Mouse (Mus musculus) thymus, postnatal 4 days (tissue): Measurements from ENCODE around the gene Art4.

Source experiments
- DNase-seq: peaks from one replicate; pipeline ENCODE4 v3.0.0; 2021

Art4 gene

DNA sequence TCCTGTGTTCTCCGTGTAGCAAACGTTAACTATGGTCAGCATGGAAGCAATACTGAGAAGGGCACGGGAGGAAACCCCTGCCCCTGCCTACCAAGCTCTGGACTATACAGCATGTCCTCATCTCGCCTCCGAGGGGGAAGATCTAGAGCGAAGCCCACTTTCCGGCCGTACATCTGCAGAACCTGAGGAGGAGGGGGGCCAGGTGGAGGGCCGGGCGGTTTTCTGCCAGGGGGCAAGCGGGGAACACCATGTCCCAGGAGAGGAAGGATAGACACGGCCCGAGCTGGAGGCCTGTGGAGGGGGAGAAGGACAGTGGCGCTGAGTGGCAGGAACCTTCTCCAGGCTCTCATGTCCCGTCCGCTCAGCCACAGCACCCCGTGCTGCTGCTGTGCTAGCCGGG is 36.4 kb downstream of the Art4 start:
- no peak for DNase-seq

DNA sequence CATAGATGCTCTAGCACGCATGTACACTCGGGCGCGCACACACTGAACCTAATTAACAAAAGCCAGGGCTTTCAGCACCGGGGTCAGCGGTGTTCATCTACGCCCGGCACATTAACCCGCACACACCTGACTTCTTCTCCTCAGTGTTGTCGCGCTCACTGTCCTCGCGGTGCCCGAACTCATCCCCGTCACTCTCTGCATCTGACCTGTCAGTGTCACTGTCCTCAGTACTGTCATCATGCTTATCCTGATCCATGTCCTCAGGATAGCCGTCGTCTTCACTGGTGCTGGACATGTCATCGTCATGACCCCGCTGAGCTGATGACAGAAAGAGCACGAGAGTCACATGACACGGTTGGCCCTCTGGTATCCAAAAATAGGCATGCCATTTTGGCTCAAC is 37.2 kb downstream of the Art4 start:
- no peak for DNase-seq

DNA sequence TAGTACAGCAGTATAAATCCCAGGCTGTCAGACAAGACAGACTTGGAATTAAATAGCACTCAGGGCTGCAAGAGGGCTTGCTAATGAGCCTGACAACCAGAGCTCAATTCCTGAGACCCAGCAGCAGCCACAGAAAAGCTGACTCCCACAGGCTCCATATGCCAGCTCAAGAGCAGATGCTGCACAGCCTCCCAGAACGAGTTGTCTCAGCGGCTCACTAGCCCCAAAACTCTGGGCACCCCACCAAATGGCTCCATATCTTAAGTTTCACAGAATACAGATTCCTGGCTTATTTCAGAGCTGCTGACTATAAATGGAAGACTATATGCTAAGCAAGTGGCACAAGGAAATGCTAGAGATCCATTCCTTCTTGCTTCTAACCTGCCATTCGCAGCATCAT is 40.0 kb downstream of the Art4 start:
- DNase-seq, result no peak

DNA sequence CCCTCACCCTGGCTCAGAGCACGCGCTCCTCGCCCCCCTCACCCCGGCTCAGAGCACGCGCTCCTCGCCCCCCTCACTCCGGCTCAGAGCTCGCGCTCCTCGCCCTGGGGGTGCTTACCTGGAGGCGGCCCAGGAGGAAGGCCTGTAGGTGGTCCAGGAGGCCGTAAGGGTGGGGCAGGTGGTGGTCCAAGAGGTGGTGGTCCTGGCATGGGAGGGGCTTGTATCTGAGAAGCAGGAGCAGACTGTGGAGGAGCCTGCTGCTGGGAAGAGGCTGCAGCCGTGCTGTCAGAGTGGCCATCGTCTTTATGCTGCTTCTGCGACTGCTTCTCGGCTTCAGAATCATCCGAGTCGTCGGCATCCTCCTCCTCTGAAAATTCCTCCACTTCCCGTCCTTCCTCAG is 40.7 kb downstream of the Art4 start:
- no peak for DNase-seq

DNA sequence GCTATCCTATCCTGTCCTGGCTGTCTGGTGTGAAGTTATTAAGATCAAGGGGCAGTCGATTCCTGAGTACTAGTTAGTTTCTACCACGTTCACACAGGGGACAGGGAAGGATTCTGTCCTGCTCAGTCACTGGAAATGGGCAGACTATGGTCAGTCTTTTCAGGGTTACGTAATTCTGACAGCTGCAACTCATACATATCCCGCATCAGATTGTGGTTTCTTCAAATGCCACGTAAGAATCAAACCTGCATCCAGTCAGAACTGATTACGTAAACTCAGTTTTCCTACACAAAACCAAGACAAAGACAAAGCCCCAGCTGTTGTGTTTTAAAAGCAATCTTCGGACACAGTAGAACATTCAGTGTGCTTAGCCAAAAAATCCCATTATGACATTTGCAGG is 42.2 kb downstream of the Art4 start:
- DNase-seq, result no peak

DNA sequence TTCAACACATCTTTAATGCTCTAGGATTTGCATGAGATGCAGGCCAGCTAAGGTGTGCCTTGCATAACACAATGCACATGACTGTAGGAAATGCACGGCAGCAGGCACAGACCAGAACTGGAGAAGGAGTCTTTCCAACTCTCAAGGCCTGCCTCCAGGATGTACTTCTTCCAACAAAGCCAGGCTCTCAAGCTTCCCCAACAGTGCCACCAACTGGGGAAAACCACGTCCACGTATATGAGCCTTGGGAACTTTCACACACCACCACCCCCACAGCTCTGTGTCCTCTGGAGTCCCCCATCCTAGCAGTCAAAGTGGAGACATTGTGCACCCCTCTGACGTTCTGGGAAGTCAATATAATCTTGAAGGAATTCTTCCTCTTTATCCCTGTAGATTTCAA is 44.4 kb downstream of the Art4 start:
- DNase-seq, result no peak

DNA sequence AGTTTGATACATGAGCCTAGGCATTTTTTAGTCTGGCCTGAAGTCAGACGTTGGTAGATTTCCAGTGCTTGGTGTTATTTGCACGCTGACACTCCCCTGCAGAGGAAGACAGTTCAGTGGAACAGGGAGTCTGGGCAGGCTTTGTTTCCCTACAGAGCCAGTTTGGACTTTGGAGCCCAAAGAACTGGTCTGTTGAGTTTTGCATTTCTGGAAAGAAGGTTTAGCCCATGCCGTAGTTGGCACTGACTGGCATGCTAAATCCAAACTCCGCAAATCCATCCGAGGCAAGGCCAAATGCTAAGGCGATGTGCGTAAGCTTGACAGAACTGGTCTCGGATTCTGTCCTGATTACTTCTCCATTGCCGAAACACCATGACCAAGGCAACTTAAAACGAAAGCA is 46.3 kb downstream of the Art4 start:
- DNase-seq, result no peak

DNA sequence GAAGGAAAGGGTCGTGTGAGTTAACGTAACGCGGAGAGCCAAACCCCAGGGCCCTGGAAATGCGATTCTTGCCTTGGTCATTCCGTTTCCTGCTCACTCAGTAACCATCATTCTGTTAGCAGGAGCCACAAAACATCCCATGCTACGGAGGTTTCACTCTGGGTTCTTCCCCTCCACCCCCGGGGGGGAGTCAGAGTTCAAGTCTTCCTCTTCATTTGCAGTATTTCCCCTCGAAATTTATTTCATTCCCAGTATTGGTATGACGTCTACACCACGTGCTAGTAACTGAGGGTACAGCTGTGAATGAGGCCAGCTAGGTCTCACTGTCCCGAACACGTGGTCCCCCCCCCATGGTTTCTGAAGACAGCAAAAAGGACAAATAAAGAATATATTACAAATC is 47.9 kb downstream of the Art4 start:
- DNase-seq, result peak; percentile 30

DNA sequence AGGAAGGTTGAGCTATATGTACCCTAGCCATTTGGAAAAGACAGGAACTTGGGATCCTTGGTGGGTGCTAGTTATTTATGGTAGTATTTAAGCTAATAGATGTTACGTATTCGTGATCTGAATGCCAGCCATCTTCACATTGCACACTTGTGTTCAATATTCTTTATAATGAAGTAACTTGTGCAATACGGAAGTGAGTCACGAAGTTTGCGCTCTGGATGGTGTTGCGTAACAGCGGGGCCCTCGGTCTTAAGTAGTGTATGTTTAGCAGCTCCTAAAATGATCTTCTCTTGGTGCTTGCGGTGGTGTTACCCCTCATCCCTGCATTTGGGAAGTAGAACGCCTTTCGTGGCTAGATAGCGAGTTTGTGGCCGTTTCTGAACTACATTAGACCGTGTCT is 48.5 kb downstream of the Art4 start:
- peak; percentile 53 for DNase-seq

DNA sequence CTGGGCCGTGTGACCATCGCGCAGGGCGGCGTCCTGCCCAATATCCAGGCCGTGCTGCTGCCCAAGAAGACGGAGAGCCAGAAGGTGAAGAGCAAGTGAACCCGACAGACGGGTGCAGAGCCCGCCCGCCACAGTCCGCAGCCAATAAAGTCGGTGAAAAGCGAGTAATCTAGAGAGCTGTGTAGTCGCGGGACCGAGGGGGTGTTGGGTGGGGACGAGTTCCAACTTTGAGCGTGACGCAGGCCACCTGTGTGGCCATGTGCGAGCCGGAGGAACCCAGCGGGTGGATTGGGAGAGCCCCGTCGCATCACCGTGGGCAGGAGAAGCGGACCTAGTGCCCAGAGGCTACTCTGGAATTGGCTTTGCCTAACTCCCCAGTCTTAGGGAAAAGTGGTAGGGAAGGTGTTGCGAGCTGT is 48.9 kb downstream of the Art4 start:
- DNase-seq, result peak; percentile 61

DNA sequence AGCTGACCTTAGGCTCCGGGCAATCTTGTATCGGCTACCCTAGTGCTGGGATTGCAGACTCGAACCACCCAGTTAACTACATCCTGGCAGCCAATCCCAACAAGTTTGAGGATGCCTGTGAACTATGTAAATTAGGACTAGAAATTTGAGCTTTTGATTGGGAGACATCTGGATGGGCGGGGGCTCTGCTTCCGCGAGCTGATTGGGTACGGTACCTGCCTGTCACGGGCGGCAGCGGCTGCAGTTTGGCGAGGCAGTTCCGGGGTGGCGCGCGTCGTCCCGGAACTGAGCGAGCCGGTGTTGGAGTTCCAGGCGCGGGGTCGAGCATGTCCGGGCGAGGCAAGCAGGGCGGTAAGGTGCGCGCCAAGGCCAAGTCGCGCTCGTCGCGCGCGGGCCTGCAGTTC is 49.5 kb downstream of the Art4 start, which contains the start of gene H2afj:
Gene H2afj, plus strand, starts transcription at position 231 of the 404 bp plus-strand sequence.
- DNase-seq, result peak; percentile 100

DNA sequence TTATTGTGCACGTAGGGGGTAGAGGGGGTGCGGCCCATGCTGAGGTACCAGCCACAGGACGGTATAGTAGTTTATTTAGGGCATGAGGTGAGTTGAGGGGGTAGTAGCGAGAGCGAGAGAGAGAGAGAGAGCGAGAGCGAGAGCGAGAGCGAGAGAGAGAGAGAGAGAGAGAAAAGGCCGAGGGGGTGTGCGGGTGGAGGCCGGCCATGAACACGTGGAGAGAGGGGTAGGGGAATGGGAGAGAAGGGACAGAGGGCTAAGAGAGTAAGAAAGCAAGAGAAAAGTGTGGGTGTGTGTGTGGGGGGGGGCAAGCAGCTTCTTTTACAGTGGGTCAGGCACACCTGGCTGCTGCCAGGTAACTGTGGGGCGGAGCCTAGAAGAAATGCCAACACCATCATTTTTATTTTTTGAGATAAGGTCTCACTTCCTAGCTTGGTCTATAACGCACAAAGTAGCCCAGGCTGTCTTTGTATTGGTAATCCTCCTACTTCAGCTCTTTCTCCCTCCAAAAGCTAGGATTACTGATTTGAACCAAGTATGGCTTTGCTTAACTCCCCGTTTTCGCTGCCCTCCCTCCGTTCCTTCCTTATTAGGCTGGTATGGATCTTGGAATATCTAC is 50.0 kb downstream of the Art4 start:
- peak; percentile 26 for DNase-seq

DNA sequence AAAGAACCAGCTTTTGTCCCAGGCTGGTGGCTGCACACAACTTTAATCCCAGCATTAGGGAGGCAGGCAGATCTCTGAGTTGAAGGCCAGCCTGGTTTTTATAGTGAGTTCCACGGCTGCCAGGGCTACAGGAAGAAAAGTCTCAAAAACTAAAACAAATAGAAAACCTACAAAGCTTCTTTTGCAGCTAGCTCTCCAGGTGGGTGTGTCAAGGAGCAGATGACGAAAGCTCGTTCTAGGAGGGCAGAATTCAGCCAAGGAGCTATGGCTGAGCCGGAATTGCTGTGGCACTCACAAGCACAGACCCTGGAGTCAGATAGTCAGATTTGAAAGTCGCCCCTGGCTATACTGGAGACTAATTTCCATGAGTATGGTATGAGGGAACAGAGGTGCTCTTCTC is 50.7 kb downstream of the Art4 start:
- no peak for DNase-seq

DNA sequence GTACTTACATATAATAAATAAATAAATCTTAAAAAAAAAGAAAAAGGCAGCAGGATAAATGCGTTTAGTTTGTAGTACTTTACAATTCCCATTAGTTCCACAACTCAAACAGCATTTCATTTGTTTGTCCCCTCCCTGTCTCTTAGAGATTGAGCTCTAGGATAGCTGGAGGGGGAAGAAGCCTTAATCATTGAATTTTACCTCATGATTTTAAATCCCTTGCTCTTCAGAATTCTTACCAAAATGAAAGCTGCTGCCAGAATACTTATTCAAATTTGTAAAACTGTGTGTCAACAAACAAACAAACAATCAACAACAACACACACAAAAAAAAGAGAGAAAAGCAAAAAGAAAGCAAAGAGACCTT is 52.1 kb downstream of the Art4 start:
- no peak for DNase-seq

DNA sequence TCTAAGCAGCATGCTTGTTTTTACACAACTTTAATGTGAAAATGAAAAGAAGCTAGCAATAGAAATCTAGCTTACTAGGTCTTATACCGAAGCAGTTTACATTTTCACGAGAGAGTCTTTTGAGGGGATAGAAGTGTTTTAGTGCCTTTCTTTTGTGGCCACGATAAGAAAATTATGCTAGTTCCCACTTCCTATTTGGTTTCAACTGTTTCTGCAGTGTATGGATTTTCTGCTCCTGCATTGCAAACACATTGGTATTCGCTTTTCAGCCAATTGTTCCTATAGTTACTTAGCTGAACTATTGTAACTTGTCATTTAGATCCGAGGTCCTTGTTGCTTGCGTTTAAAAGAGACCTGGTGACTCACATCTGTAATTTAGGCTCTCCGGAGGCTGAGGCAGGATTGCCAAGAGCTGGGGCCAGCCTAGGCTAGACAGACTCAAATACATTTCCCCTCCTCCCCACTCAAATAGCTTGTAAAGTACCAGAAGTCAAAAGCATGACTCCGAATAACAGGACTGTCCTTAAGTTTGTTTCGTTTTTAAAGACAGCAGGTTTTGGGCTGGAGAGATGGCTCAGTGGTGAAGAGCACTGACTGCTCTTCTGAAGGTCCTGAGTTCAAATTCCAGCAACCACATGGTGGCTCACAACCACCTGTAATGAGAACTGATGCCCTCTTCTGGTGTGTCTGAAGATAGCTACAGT is 52.7 kb downstream of the Art4 start:
- no peak for DNase-seq

DNA sequence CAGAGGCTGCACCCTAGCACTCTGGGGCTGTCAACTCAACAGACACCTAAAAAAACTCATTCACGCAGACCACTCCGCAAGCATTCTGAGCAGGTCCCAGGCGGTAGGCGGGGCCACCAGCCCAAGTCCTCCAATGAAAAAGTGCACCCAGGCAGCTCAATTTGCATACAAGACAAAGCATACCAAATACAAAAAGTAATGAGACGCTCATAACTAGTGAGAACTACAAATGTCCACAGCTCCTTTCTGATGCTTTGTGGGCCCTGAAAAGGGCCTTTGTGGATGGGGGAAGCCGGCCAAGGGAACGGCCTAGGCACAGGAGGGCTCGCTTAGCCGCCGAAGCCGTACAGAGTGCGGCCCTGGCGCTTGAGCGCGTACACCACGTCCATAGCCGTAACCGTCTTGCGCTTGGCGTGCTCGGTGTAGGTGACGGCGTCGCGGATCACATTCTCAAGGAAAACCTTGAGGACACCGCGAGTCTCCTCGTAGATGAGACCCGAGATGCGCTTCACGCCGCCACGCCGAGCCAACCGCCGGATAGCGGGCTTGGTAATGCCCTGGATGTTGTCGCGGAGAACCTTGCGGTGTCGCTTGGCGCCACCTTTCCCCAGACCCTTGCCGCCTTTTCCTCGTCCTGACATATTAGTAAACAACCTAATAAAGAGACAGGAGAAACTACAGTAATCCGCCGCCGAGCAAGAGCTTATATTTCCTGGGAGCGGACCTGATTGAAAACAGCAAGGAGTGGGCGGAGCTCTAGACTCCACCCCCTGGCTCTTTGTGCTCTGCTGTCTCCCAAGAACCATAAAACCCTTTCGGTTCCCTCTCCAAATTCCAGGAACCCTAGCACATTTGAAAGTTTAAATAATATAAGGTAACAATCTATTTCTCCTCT is 53.5 kb downstream of the Art4 start, which contains the start of gene Hist4h4:
Gene Hist4h4, minus strand, starts transcription at position 677 of the 895 bp plus-strand sequence.
- DNase-seq, result peak; percentile 96

DNA sequence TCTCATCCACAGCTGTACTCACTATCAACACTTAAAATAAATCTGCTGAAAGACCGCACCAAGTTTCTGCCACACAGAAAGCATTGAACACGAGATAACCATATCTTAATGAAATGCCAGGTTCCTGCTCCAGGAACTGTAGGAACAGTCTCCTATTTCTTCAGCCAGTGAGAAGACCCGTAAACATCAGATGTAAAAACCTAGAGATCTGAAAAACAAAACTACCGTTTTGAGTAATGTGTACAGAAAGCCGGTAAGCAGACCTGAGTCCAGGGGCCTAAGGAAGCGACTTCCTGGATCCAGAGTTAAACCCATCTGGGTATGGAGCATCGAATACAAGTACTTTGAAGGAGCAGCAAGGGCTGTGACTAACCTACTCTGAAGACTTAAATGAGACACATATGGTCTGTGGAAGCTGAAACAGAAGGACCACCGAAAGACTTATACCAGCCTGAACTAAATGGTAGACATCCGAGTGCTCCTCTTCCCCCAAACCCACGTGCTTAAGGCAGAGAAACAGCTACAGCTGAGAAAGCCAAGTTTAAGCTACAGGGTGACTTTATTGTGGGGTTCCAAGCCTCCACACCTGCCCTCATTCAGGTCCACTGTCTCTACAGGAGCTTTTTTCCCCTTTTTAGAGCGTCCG is 54.3 kb downstream of the Art4 start:
- no peak for DNase-seq

DNA sequence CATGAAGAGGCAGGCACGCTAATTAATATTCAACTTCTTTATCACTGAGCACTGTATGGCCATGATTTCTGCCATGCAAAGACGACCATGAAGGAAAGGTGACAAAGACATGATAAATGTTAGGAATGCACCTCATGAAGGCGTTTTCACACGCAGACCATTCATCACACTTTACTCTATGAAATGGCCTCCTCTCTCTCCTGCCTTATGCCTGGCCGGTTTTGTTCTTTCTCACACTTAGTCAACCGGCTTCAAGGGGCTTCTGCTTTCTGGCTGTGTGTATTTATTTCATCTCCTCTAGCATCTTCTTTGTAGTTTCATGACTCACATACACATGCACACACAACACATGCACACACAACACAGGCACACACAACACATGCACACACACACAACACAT is 56.3 kb downstream of the Art4 start:
- DNase-seq, result no peak

DNA sequence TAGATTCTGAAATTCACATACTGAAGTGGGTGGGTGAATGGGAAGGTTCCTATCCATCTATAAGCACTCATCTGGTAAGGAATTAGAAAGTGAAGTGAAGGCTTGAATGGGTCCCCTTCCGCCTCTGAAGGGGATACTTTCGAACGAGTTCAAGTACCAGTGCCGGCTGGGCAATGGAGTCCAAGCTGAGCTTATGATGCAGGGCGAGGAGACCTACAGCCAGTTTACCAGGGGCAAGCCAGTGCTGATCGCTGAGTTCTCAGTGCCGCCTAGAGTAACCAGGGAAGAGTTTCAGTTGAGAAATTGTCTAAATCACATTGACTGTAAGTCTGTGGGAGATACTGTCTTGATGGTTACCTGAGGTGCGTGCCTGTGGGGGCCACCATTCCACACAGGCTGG is 56.8 kb downstream of the Art4 start:
- DNase-seq, result no peak
